ENCODE assay signal across 8 mouse cellular contexts in the genomic region with DNA sequence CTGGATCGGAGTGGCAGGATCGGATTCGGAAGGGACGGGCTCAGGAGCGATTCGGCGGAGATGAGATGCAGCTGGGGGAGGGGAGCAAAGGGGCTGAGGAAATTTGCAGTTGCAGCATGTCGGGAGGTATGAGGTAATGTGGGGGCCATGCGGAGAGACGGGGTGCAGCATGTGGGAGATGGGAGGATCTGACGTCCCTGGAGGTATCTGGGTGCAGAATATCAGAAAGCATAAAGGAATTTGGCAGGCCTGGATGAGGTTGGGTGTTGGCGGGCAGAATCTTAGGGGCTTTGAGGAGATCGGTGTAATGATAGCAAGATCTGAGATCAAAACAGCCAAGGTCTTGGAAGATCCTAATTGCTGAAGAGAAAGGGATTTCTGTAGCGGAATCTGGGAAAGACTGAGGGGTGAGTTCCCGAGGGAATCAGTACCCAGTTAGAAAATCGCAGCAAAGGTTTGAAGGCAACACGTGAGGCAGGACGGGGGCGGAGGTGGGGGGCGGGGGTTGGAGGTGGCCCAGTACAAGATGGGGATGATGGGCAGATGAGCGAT. TPM values are rescaled to one million over a fixed set of nuclear protein-coding genes. Genes with fewer than 3 reads are reported as not detected.
DNase-seq lines count a peak whose midpoint lies in the region; ATAC-seq and TF ChIP-seq lines count a peak whose summit lies in the region.

No protein-coding gene starts in this region.

- H3K27me3 ChIP-seq in lung, embryonic 14.5 days (ENCODE audit: insufficient read depth, low read length) = no peaks in the 10 kb centered on the region
- no peaks in the 10 kb centered on the region for H3K27me3 ChIP-seq in forebrain, embryonic 16.5 days (replicated peaks; ENCODE audit: control insufficient read depth, insufficient read depth, low read length)
- H3K27me3 ChIP-seq in liver, postnatal 0 days (ENCODE audit: insufficient read depth, low read length) = no peaks in the 10 kb centered on the region

- no peak for TF ChIP-seq CTCF in lung, embryonic 14.5 days (IDR thresholded peaks at IDR 0.05; ENCODE audit: low read depth)
- TF ChIP-seq CTCF in liver, postnatal 0 days (IDR thresholded peaks at IDR 0.05; ENCODE audit: low read depth) = no peak

- H3K4me2 ChIP-seq in lung, embryonic 14.5 days = peak overlapping the region; percentile 79
- H3K4me2 ChIP-seq in forebrain, embryonic 16.5 days (ENCODE audit: low read length) = peak overlapping the region; percentile 75
- H3K4me2 ChIP-seq in liver, postnatal 0 days (ENCODE audit: low read depth, low read length) = peak overlapping the region; percentile 90

- no peaks in the 10 kb centered on the region for H3K36me3 ChIP-seq in lung, embryonic 14.5 days (ENCODE audit: insufficient read depth)
- no peaks in the 10 kb centered on the region for H3K36me3 ChIP-seq in forebrain, embryonic 16.5 days (ENCODE audit: control insufficient read depth, insufficient read depth)
- no peaks in the 10 kb centered on the region for H3K36me3 ChIP-seq in liver, postnatal 0 days (replicated peaks; ENCODE audit: insufficient read depth, low read length)

- no peak for TF ChIP-seq EP300 in liver, postnatal 0 days (IDR thresholded peaks at IDR 0.05; ENCODE audit: low read depth)

- peak; percentile 27 for DNase-seq in adrenal gland, postnatal 10 days
- no peak for DNase-seq in adrenal gland, adult 8-10 months
- no peak for DNase-seq in lung, embryonic 14.5 days
- DNase-seq in lung, postnatal 4 days = no peak
- DNase-seq in liver, postnatal 0 days = peak; percentile 23
- DNase-seq in telencephalon, adult 2 months (ENCODE audit: low read depth, low spot score) = peak; percentile 53
- no peak for DNase-seq in cerebellum, postnatal 4 days (ENCODE audit: low spot score in 2 of 2)

- under 1% methylated on average over 21 of the region's 21 CpGs for WGBS in lung, embryonic 14.5 days
- under 1% methylated on average over 21 of the region's 21 CpGs for WGBS in forebrain, embryonic 16.5 days
- WGBS in liver, postnatal 0 days (ENCODE audit: insufficient replicate concordance) = under 1% methylated on average over 21 of the region's 21 CpGs

- H3K9ac ChIP-seq in lung, embryonic 14.5 days = peak overlapping the region; percentile 80
- peak overlapping the region; percentile 83 for H3K9ac ChIP-seq in forebrain, embryonic 16.5 days (replicated peaks; ENCODE audit: low read depth, low read length)
- peak overlapping the region; percentile 72 for H3K9ac ChIP-seq in liver, postnatal 0 days (replicated peaks)

- peak; percentile 88 for ATAC-seq in lung, embryonic 14.5 days (ENCODE audit: insufficient read depth)
- peak; percentile 88 for ATAC-seq in forebrain, embryonic 16.5 days
- ATAC-seq in liver, postnatal 0 days = peak; percentile 78

- peak overlapping the region; percentile 67 for H3K4me3 ChIP-seq in lung, embryonic 14.5 days (ENCODE audit: low read depth, low read length)
- peak overlapping the region; percentile 64 for H3K4me3 ChIP-seq in forebrain, embryonic 16.5 days (replicated peaks; ENCODE audit: low read length)
- H3K4me3 ChIP-seq in liver, postnatal 0 days (ENCODE audit: low read depth, low read length) = peak overlapping the region; percentile 85

- peaks cover 3% of the 10 kb centered on the region; the same call in 1 of the 2 replicates for H3K4me1 ChIP-seq in lung, embryonic 14.5 days (ENCODE audit: insufficient read depth)
- H3K4me1 ChIP-seq in forebrain, embryonic 16.5 days (replicated peaks; ENCODE audit: control insufficient read depth, insufficient read depth, low read length) = peaks cover 28% of the 10 kb centered on the region
- H3K4me1 ChIP-seq in liver, postnatal 0 days (ENCODE audit: insufficient read depth) = peaks cover 11% of the 10 kb centered on the region

- H3K27ac ChIP-seq in lung, embryonic 14.5 days (ENCODE audit: low read depth) = 0 out of 2 replicates have a peak overlapping the region, but pooled peaks have one; percentile 50
- peak overlapping the region; percentile 78 for H3K27ac ChIP-seq in forebrain, embryonic 16.5 days (ENCODE audit: low read length)
- H3K27ac ChIP-seq in liver, postnatal 0 days (ENCODE audit: low read depth) = no peak overlapping the region

- no peaks in the 10 kb centered on the region for H3K9me3 ChIP-seq in lung, embryonic 14.5 days (ENCODE audit: low read depth, low read length)
- no peaks in the 10 kb centered on the region for H3K9me3 ChIP-seq in forebrain, embryonic 16.5 days (ENCODE audit: control insufficient read depth, low read length)
- H3K9me3 ChIP-seq in liver, postnatal 0 days (ENCODE audit: low read length) = no peaks in the 10 kb centered on the region

RNA-seq across cellular contexts. Expression of a gene that starts 0.4 kb away (rescaled TPM):
- 10 to 100 TPM; 25.0 to 27.6 TPM for total RNA-seq in adrenal gland, postnatal 10 days (2021)
- total RNA-seq in adrenal gland, adult 8-10 months (2022) = 10 to 100 TPM; 35.3 to 45.1 (median 41.8) TPM
- 46.8 and 54.2 TPM in 2 replicates for polyA plus RNA-seq in lung, embryonic 14.5 days (2014; fragmentation: Nextera tagmentation; extraction: Ambion mirVana)
- polyA plus RNA-seq in forebrain, embryonic 16.5 days (2015; fragmentation: Nextera tagmentation; extraction: Ambion mirVana) = 166 and 181 TPM in 2 replicates
- 3.0 and 3.6 TPM in 2 replicates for polyA plus RNA-seq in liver, postnatal 0 days (2015; fragmentation: Nextera tagmentation; extraction: Ambion mirVana)

Comparison
In these comparisons a context has a peak if more than half of its experiments do, and no peak if none do; other contexts are left out.
1. DNase-seq: peak in adrenal gland, postnatal 10 days (single experiment), liver, postnatal 0 days (single experiment) and telencephalon, adult 2 months (single experiment); none in adrenal gland, adult 8-10 months (single experiment), lung, embryonic 14.5 days (single experiment), lung, postnatal 4 days (0 of 2) and cerebellum, postnatal 4 days (0 of 2).
2. RNA of a gene that starts 0.4 kb away (polyA plus RNA-seq): 166 to 181 TPM in forebrain, embryonic 16.5 days and 46.8 to 54.2 TPM in lung, embryonic 14.5 days; 3.0 to 3.6 TPM in liver, postnatal 0 days; every median in the first group is over 10 times any median in the second.
3. Peak in every context shown above with its lines, with median percentiles within 50 percentile points of each other: ATAC-seq, H3K4me2 ChIP-seq, H3K4me3 ChIP-seq and H3K9ac ChIP-seq.